Mouse (Mus musculus): ENCODE measurements around the gene Tnfrsf11a. TPM values are rescaled to one million over a fixed set of nuclear protein-coding genes. Genes with fewer than 3 reads are reported as not detected.

The Tnfrsf11a gene
- polyA plus RNA-seq, 1 experiment, result 13.9 TPM

- Histone ChIP-seq H3K4me3 (ENCODE audit: insufficient read depth, low read length) (no peak overlapping the region), H3K4me1 (ENCODE audit: control insufficient read depth, insufficient read depth, low read length) (peaks cover 9% of the 10 kb centered on the region), H3K27ac (ENCODE audit: insufficient read depth, low read length) (no peak overlapping the region)
- TF ChIP-seq POLR2A (IDR thresholded peaks at IDR 0.05; ENCODE audit: low read depth, low read length) (no peak), CTCF (IDR thresholded peaks at IDR 0.05; ENCODE audit: borderline replicate concordance, insufficient read depth, low read length) (no peak)
Observed at GRCm38 (mm10) chr1:105844341-105845006, 64.0 kb downstream of the Tnfrsf11a start.

GRCm38 (mm10) chr1:105846431-105846830 lies 65.9 kb downstream of the Tnfrsf11a start:
- TF ChIP-seq POLR2A (IDR thresholded peaks at IDR 0.05; ENCODE audit: low read depth, low read length) (no peak), CTCF (IDR thresholded peaks at IDR 0.05; ENCODE audit: borderline replicate concordance, insufficient read depth, low read length) (no peak)
- H3K27ac ChIP-seq (ENCODE audit: insufficient read depth, low read length), result no peak overlapping the region
- no peak overlapping the region for H3K4me3 ChIP-seq (ENCODE audit: insufficient read depth, low read length)
- peaks cover 9% of the 10 kb centered on the region for H3K4me1 ChIP-seq (ENCODE audit: control insufficient read depth, insufficient read depth, low read length)

- no peak overlapping the region for H3K4me3 ChIP-seq (ENCODE audit: insufficient read depth, low read length)
- H3K4me1 ChIP-seq (ENCODE audit: control insufficient read depth, insufficient read depth, low read length), result peaks cover 4% of the 10 kb centered on the region; the same call in 1 of the 2 replicates
- H3K27ac ChIP-seq (ENCODE audit: insufficient read depth, low read length), result no peak overlapping the region
- TF ChIP-seq CTCF (IDR thresholded peaks at IDR 0.05; ENCODE audit: borderline replicate concordance, insufficient read depth, low read length) (no peak), POLR2A (IDR thresholded peaks at IDR 0.05; ENCODE audit: low read depth, low read length) (no peak)
Observed at GRCm38 (mm10) chr1:105848806-105849205, 68.3 kb downstream of the Tnfrsf11a start.

GRCm38 (mm10) chr1:105851341-105851740 lies 70.8 kb downstream of the Tnfrsf11a start:
- no peak overlapping the region for H3K4me3 ChIP-seq (ENCODE audit: insufficient read depth, low read length)
- H3K4me1 ChIP-seq (ENCODE audit: control insufficient read depth, insufficient read depth, low read length), result no peaks in the 10 kb centered on the region
- no peak overlapping the region for H3K27ac ChIP-seq (ENCODE audit: insufficient read depth, low read length)
- no peak for TF ChIP-seq CTCF (IDR thresholded peaks at IDR 0.05; ENCODE audit: borderline replicate concordance, insufficient read depth, low read length)
- TF ChIP-seq POLR2A (IDR thresholded peaks at IDR 0.05; ENCODE audit: low read depth, low read length), result no peak

GRCm38 (mm10) chr1:105859740-105860139 lies 79.2 kb downstream of the Tnfrsf11a start:
- no peak overlapping the region for H3K4me3 ChIP-seq (ENCODE audit: insufficient read depth, low read length)
- H3K27ac ChIP-seq (ENCODE audit: insufficient read depth, low read length), result no peak overlapping the region
- peaks cover 6% of the 10 kb centered on the region for H3K4me1 ChIP-seq (ENCODE audit: control insufficient read depth, insufficient read depth, low read length)
- TF ChIP-seq CTCF (IDR thresholded peaks at IDR 0.05; ENCODE audit: borderline replicate concordance, insufficient read depth, low read length) (no peak), POLR2A (IDR thresholded peaks at IDR 0.05; ENCODE audit: low read depth, low read length) (no peak)

GRCm38 (mm10) chr1:105876589-105876988 lies 96.1 kb downstream of the Tnfrsf11a start:
- TF ChIP-seq POLR2A (IDR thresholded peaks at IDR 0.05; ENCODE audit: low read depth, low read length) (no peak), CTCF (IDR thresholded peaks at IDR 0.05; ENCODE audit: borderline replicate concordance, insufficient read depth, low read length) (no peak)

GRCm38 (mm10) chr1:105877808-105878207 lies 97.3 kb downstream of the Tnfrsf11a start:
- no peak overlapping the region for H3K27ac ChIP-seq (ENCODE audit: insufficient read depth, low read length)
- H3K4me3 ChIP-seq (ENCODE audit: insufficient read depth, low read length), result no peak overlapping the region
- H3K4me1 ChIP-seq (ENCODE audit: control insufficient read depth, insufficient read depth, low read length), result no peaks in the 10 kb centered on the region
- TF ChIP-seq CTCF (IDR thresholded peaks at IDR 0.05; ENCODE audit: borderline replicate concordance, insufficient read depth, low read length) (no peak), POLR2A (IDR thresholded peaks at IDR 0.05; ENCODE audit: low read depth, low read length) (no peak)

More at GRCm38 (mm10) chr1:105876589-105876988, 96.1 kb downstream of the Tnfrsf11a start:
- Histone ChIP-seq H3K4me1 (ENCODE audit: control insufficient read depth, insufficient read depth, low read length) (no peaks in the 10 kb centered on the region), H3K27ac (ENCODE audit: insufficient read depth, low read length) (no peak overlapping the region), H3K4me3 (ENCODE audit: insufficient read depth, low read length) (no peak overlapping the region)

- TF ChIP-seq CTCF (IDR thresholded peaks at IDR 0.05; ENCODE audit: borderline replicate concordance, insufficient read depth, low read length), result no peak
- no peak for TF ChIP-seq POLR2A (IDR thresholded peaks at IDR 0.05; ENCODE audit: low read depth, low read length)
- no peaks in the 10 kb centered on the region for H3K4me1 ChIP-seq (ENCODE audit: control insufficient read depth, insufficient read depth, low read length)
- no peak overlapping the region for H3K4me3 ChIP-seq (ENCODE audit: insufficient read depth, low read length)
- H3K27ac ChIP-seq (ENCODE audit: insufficient read depth, low read length), result no peak overlapping the region
Observed at GRCm38 (mm10) chr1:105878416-105878815, 97.9 kb downstream of the Tnfrsf11a start.

- Histone ChIP-seq H3K4me1 (ENCODE audit: control insufficient read depth, insufficient read depth, low read length) (no peaks in the 10 kb centered on the region), H3K4me3 (ENCODE audit: insufficient read depth, low read length) (no peak overlapping the region), H3K27ac (ENCODE audit: insufficient read depth, low read length) (no peak overlapping the region)
- TF ChIP-seq CTCF (IDR thresholded peaks at IDR 0.05; ENCODE audit: borderline replicate concordance, insufficient read depth, low read length), result peak; percentile 34; the same call in 1 of the 2 replicates
- TF ChIP-seq POLR2A (IDR thresholded peaks at IDR 0.05; ENCODE audit: low read depth, low read length), result no peak
Observed at GRCm38 (mm10) chr1:105880555-105881304, 100.2 kb downstream of the Tnfrsf11a start.

- no peak for TF ChIP-seq CTCF (IDR thresholded peaks at IDR 0.05; ENCODE audit: borderline replicate concordance, insufficient read depth, low read length)
- Histone ChIP-seq H3K4me1 (ENCODE audit: control insufficient read depth, insufficient read depth, low read length) (no peaks in the 10 kb centered on the region), H3K4me3 (ENCODE audit: insufficient read depth, low read length) (no peak overlapping the region), H3K27ac (ENCODE audit: insufficient read depth, low read length) (no peak overlapping the region)
Observed at GRCm38 (mm10) chr1:105881466-105881865, 100.9 kb downstream of the Tnfrsf11a start.
